Mouse (Mus musculus): ENCODE data around the gene Rims1.
A peak's percentile ranks its signal among the peaks of the same experiment; 100 is the strongest.

Gene Rims1

DNA sequence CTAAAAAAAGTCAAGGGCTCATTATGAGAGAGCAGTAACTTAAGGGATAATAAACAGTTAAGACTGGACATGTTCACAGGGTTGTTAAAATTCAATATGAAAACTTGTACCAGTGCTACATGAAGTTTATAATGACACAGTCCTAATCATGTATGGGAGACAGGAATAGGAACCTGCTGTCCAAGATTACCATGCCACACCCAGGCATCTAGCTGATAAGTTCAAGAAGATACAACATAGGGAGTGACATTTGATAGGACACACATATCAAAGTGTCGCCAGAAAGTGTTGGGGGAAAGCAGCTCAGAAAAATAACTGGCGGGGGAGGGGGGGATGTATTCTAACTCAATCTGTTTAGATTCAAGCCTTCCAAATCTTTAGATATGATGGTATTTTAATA lies 449.6 kb downstream of the Rims1 start:
- no peak for DNase-seq (ENCODE audit: low spot score)

- no peak for DNase-seq (ENCODE audit: low spot score)
These were observed 452.1 kb downstream of the Rims1 start for GRCm38 (mm10) chr1:22353687-22354086.

DNA sequence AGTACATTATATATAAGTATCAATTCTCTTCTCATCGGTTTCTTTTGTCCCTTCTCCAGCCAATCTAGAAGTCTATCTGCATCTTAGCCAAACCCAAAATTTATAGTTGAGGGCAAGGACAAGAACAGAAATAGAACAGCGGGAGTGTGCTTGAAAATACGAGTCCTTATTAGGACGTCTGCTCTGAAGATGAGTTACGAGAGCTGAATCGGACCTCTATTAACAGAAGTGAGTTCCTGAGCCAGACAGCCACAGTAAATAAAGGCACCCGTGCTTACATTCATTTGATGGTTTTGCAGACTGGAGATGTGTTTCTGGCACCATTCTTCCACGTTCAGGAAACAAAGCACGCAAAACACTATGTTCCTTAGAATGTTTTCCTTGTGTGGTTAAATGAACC lies 466.9 kb downstream of the Rims1 start:
- no peak for DNase-seq (ENCODE audit: low spot score)

GRCm38 (mm10) chr1:22320941-22321676 lies 484.7 kb downstream of the Rims1 start:
- DNase-seq (ENCODE audit: low spot score): no peak

DNA sequence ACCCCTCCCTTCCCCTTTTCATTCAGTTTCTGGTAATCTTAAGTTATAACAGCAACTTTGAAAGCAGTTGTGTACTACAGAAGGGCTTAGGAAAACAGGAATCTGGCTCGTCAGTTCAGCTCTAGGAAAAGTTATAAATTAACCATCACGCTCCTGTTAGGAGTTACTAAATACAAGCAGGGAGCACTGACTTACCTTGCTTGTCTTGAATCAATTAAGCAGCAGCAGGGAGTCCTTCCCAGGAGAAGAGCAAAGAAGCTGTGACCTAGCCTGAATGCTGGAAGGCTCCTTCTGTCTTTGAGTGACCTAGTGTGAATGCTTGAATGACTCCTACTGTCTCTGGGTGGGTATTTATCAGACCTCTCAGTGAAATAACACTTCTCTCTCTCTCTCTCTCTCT lies 490.3 kb downstream of the Rims1 start:
- DNase-seq (ENCODE audit: low spot score): no peak

DNA sequence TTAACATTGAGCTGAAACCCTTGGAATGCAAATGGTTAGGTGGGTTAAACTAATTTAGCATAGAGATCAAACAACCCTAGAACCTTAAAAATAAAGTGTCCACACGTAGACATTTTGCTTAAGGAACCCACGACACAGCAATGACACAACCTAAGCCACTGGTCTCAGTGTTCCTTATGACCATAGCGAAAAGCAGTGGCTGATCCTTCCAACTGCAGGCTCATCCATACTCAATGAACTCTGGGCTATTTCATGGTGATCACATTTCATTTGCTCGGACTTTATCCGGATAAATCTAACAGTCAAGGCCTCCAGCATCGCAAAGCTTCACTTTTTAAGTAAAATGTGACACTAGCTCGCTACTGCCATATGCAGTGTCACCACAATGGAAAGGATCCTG lies 494.3 kb downstream of the Rims1 start:
- no peak for DNase-seq (ENCODE audit: low spot score)

- DNase-seq (ENCODE audit: low spot score): no peak
These were observed 499.3 kb downstream of the Rims1 start for GRCm38 (mm10) chr1:22306519-22306918.

DNA sequence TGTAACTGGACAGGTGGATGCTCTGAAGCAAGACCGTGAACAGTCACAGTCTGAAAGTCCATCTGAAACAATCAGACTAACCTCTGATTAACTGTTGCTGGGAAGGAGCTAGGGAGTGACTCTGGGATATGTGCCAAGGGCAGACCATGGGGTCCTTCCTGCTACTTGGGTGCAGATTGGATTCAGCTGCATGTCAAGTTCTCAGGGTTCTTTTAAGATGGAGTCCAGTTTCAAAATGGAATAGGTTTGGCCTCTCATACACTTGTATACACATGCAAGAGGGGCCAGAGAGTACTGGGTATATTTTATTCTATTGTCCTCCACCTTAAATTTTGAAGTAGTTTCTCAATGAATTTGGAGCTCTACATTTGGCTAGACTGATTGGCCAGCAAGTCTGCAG lies 499.9 kb downstream of the Rims1 start:
- DNase-seq (ENCODE audit: low spot score): no peak

DNA sequence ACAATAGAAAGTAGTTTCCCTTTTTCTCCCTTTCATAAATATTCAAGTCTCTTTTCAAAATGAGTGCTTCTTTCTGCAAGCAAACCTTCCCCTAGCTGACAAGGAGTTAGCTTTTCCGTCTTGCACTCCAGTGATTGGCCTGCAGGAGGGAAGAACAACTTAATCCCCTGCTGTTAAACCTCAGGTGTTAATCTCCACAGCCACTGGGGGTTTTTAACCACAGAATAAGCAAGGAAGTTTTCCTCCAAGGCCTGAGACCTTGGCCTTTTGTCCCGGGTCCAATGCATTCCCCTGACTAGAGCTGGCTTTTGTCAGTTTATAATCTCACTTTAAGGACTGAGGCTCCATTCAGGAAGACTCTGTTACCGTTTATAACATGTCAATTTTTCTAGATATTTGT lies 511.8 kb downstream of the Rims1 start:
- DNase-seq (ENCODE audit: low spot score): no peak

DNA sequence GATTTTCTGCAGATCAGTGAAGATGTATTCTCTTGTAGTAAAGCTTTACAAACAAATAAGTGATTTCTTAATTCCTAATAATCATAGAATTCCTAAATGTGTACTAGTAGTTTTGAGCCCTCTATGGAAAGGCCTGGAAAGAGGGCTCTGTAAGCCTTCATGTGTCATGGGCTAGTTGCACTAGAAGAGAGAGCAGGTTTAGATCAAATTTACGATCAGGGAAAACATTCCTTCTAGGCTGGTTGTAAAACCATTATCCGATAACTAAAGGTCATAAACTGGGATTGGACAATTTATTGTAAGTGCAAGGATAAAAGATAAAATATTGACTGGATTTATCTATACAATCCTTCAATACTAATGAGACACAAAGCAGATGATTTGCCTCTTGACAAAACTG lies 512.5 kb downstream of the Rims1 start:
- no peak for DNase-seq (ENCODE audit: low spot score)

DNA sequence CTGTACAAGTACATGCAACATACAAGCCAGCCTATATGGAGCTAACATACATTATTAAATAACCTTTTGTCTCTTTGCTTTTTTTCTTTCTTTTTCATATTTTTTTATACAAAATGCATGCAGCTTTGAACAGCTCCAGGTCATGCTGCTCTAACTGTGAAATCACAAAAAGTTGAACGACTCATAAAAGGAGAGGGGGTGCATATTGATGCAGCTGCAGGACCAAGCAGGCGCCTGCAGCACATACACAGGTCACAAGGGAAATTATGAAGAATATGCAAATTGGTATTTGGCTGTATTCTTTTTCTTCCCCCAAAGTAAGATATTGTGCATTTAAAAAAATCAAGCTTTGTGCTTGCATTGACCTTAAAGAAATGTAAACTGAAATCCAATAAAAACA lies 519.0 kb downstream of the Rims1 start:
- no peak for DNase-seq (ENCODE audit: low spot score)

- DNase-seq (ENCODE audit: low spot score): no peak
These were observed 525.8 kb downstream of the Rims1 start for GRCm38 (mm10) chr1:22279954-22280353.

DNA sequence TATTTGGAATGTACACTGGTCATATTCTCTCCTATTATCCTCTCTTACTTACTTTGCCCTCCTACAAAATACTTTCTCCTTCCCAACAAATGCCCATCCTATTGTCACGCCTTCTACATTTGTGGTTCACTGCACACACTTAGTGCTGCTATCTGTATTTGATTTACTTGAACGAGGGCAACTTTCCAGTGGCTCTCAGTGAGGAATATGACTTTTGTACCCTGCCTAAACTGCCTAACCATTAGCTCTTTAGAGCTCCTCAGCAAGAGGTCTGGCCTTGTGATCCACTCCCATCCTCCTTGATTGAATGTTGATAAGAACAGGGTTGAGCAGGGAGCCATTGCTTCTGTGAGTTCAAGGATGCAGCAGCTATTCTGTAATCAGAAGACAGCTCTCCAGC lies 531.7 kb downstream of the Rims1 start:
- no peak for DNase-seq (ENCODE audit: low spot score)

GRCm38 (mm10) chr1:22270131-22270530 lies 535.7 kb downstream of the Rims1 start:
- DNase-seq (ENCODE audit: low spot score): no peak

DNA sequence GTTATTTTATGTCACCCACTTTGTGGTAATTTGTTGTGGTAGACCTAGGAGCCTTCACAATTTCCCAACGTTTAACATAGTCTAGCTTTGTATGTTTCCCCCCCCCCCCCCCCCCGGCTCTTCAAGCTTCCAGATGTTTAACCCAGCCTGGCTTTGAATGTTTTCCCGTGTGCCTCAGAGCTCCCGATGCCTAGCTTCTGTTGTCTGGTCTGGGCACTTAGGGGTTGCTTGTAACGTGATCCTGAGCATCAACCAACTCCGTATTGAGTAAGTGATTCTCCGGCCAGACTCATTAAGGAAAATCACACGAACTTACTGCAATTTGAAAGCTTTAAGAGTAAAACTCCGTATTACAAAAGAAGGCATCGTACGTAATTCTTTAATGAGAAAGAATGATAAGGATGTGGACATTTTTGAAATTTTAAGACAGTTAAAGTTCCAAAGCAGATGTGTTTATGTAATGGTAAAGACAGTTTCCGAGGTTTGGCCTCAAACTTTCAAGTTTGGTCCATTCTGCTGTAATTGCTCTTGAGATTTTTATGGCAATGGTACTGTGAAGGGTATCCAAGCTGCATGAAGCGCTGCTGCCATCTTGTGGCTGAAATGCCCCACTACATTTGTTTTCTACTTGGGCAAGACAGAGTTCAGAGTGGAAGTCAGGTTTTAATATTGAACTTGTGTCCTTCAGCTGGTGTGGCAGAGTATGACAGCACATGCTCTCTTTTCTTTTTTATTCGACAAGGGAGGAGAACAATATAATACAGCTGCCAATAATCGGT lies 537.0 kb downstream of the Rims1 start:
- peak; percentile 28 for DNase-seq (ENCODE audit: low spot score)

DNA sequence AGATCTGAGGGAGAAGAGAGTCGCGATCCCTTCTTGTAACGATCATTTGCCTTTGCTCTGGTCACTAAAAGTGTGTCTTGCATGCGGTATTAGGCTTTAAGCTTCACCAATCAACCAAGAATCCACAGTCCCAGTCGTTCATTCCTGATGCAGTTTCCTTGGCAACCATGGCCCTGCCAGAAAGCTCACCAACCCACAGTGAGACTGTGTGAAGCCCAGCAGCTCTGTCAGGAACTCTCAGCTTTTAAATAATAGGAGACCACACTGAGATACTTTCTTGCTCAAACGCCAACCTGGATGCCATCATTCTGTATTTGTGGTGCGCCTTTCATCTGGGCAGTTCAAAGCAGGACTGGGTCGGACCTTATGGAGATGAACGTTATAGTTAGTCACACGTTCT lies 539.3 kb downstream of the Rims1 start:
- DNase-seq (ENCODE audit: low spot score): no peak

DNA sequence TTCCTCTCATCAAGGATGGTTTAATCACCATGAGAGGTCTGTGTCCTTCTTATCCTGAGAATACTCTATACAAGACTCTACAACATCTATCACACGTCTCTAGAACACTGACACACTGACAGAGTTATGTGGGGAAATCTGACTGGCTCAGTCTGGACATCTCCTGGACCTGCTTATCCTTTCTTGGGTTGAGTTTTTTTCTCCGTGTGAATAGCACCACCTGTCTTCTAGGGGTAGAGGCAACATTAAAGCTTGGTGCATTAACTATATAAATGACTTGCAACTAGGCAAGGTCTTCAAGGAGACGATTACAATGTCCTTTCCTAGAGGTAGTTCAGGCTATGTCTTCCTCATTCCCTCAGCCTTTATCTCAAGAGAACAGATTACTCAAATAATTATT lies 540.3 kb downstream of the Rims1 start:
- no peak for DNase-seq (ENCODE audit: low spot score)

- DNase-seq (ENCODE audit: low spot score): no peak
These were observed 543.4 kb downstream of the Rims1 start for GRCm38 (mm10) chr1:22262169-22262950.

DNA sequence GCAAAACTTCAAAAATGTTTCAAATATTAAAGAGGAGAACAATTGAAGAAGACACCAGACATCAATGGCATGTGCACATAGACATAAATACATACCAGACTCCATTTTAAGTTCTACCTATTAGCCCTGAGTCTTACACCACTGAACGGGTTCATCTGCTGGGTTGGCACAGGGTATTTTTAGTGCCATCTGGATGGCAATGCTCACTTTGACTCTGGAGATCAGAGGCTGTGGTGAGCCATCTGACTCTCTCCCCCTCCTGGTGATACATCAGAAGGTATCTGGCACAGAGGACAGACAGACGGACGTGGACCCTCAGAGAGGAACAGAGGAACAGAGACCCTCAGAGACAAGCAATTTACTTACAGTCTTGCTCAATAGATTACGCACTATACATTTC lies 544.1 kb downstream of the Rims1 start:
- DNase-seq (ENCODE audit: low spot score): no peak

GRCm38 (mm10) chr1:22260291-22260690 lies 545.5 kb downstream of the Rims1 start:
- DNase-seq (ENCODE audit: low spot score): no peak

- no peak for DNase-seq (ENCODE audit: low spot score)
These were observed 547.4 kb downstream of the Rims1 start for GRCm38 (mm10) chr1:22258356-22258755.

GRCm38 (mm10) chr1:22254278-22254677 lies 551.5 kb downstream of the Rims1 start:
- no peak for DNase-seq (ENCODE audit: low spot score)

DNA sequence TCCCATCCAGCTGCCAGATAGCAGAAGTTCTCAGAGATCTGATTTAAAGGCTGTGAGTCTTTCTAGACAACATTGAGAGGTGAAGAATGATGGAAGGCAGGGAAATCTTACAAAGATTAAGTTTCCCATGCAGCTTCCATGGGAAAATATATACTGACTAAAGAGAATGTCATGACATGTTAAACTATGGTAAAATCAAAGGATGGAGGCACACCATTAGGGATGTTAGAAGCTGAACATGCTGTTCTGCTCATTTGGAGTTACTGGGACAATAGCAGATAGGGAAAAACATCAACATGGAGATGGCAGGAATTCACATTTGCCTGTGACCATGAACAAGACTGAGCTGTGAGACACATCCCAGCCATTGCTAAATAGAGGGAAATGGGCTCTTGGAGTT lies 552.9 kb downstream of the Rims1 start:
- DNase-seq (ENCODE audit: low spot score): no peak
